Mouse (Mus musculus) adrenal gland, postnatal 10 days (tissue): ENCODE measurements around the gene Catsper1. TPM values are rescaled to one million over a fixed set of nuclear protein-coding genes. Genes with fewer than 3 reads are reported as not detected.

Experiments used
- DNase-seq: peaks from one replicate; pipeline ENCODE4 v3.0.0; 2021; ENCODE audit warnings: mixed read lengths
- total RNA-seq, 2 experiments: library from RNA; stranded (reverse); gene quantifications; 2 replicates each; pipeline ENCODE4 v1.2.3; 2021

Catsper1 gene
- total RNA-seq, 2 experiments from 2014 or later = not detected

GRCm38 (mm10) chr19:5353609-5354008, 18.1 kb downstream of the Catsper1 start:
- DNase-seq = no peak

DNA sequence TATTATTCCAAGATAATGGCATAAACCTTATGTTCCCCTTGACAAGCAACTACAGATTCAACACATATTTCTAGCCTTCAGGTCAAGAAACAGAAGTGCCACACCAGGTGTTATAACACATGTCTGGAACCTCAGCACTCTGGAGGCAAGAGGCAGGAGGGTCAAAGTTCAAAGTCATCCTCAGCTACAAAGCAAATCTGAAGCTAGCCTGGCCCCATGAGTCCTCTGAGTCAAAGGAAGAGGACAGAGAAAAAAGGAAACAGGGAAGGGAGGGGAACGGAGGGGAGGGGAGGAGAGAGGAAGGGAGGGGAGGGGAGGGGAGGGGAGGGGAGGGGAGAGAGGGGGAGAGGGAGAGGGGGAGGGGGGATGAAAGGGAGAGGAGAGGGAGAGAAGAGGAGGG, 20.5 kb downstream of the Catsper1 start:
- DNase-seq = no peak

- DNase-seq = no peak
These were observed 26.6 kb downstream of the Catsper1 start for GRCm38 (mm10) chr19:5362186-5362585.

GRCm38 (mm10) chr19:5364124-5364523, 28.6 kb downstream of the Catsper1 start:
- no peak for DNase-seq

GRCm38 (mm10) chr19:5365751-5366150, 30.2 kb downstream of the Catsper1 start:
- DNase-seq = peak; percentile 27

GRCm38 (mm10) chr19:5366175-5367052, 30.9 kb downstream of the Catsper1 start, which contains the start of gene Eif1ad:
Gene Eif1ad (plus strand): TSS chr19:5366741.
- DNase-seq = peak; percentile 95

GRCm38 (mm10) chr19:5367053-5367359, 31.5 kb downstream of the Catsper1 start, which contains the start of gene Banf1:
Gene Banf1 (minus strand): TSS chr19:5367168.
- no peak for DNase-seq

- no peak for DNase-seq
These were observed 31.9 kb downstream of the Catsper1 start for GRCm38 (mm10) chr19:5367455-5367854.

DNA sequence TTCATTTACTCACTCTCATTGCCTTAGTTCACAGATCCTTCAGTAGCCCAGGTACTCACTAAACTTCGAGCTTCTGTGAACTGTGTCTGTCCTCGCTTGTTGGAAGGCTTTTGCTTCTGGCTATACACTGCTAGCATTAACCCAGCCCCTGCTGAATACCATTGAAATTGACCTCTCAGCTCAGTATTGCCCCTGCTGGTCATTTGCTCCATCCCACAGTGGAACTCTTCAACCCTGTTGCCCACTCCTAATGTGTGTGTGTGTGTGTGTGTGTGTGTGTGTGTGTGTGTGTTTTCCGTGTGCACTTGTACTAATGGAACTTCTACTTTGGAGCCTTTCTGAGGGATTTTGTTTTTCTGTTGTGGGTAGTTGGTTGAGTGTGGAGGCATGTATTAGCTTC, 35.4 kb downstream of the Catsper1 start:
- DNase-seq = no peak

DNA sequence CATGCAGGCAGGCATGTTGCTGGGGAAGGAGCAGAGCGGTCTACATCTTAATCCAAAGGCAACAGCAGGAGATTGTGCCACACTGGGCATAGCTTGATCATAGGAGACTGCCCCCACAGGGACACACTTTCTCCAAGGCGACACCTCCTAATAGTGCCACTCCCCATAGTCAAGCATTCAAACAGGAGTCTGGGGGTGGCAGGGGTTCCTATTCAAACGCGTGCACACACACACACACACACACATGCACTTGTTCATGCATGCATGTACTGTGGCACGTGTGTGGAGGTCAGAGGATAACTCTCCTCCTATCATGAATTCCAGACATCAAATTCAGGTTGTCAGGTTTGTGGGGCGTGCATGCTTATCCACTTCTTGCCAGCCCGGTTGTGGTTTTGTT, 37.2 kb downstream of the Catsper1 start:
- DNase-seq = no peak

- no peak for DNase-seq
These were observed 38.6 kb downstream of the Catsper1 start for GRCm38 (mm10) chr19:5374177-5374576.

GRCm38 (mm10) chr19:5374748-5375147, 39.2 kb downstream of the Catsper1 start:
- no peak for DNase-seq

DNA sequence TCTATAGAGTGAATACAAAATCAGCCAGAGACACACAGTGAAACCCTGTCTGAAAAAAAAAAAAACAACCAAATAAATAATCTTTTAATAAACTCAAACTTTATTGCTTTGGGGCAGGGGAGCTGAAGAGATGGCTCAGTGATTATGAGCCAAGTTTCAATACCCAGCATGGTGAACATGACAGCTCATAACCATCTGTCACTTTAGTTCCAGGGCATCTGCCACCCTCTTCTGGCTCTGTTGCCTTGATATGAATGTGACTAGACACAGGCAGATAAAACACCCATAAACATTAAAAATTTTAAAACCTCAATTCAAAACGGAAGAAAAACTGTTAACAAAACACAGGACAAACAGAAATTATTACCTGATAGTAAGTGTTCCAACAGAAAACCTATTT, 41.9 kb downstream of the Catsper1 start:
- DNase-seq = no peak

- no peak for DNase-seq
These were observed 47.8 kb downstream of the Catsper1 start for GRCm38 (mm10) chr19:5383326-5383725.

- no peak for DNase-seq
These were observed 49.2 kb downstream of the Catsper1 start for GRCm38 (mm10) chr19:5384715-5385114.

- peak; percentile 56 for DNase-seq
These were observed 52.5 kb downstream of the Catsper1 start for GRCm38 (mm10) chr19:5388011-5388441.

DNA sequence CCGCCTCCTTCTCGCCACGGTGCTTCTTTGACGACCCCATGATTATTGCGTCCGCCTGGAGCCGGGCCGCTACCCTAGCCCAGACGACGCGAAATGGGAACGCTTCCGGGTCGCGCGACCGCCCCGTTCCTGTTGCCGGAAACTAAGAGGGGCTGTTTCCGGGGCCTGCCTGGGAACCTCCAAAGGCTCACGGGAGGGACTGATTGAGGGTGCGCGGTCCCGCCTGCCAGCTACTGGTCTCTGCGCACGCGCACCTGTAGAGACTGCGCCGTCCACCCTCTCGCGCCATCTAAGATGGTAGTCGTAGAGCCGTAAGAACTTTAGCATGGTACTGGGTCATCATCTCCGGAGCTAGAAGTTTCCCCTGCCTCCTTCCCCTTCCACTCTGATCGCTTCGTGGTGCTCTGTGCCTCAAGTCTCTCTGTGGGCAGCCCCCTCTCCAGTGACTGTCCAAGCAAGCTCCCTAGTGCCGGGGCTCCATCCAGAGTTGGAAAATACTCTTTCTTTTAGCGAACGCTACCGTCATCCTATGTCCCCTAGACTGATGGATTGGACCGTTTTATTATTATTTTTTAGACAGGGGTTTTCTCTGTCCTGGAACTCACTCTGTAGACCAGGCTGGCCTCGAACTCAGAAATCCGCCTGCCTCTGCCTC, 53.2 kb downstream of the Catsper1 start, which contains the start of gene Sart1:
TSS of gene Sart1 (minus strand) at position 116 of the 655 bp plus-strand sequence.
- DNase-seq = peak; percentile 97

- DNase-seq = peak; percentile 56
These were observed 54.1 kb downstream of the Catsper1 start for GRCm38 (mm10) chr19:5389647-5390046.

DNA sequence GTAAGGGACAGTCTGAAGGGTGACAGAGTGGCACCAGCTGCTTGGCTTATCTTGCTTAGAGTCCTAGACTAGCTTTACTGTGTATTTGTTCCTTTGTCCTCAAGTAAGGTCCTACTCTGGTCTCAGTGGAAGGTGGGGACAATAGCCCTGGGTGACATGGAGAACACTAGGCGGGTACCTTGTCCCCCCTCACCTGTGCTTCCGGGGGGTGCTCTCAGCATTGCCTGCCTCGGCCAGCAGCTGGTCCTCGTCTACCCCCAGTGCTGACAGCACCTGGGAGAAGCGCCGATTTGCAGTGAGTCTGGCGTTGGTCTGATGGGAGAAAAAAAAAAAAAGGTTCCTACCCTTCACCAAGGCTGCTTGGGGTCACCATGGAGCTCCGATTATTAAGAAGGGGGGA, 54.9 kb downstream of the Catsper1 start:
- DNase-seq = no peak

DNA sequence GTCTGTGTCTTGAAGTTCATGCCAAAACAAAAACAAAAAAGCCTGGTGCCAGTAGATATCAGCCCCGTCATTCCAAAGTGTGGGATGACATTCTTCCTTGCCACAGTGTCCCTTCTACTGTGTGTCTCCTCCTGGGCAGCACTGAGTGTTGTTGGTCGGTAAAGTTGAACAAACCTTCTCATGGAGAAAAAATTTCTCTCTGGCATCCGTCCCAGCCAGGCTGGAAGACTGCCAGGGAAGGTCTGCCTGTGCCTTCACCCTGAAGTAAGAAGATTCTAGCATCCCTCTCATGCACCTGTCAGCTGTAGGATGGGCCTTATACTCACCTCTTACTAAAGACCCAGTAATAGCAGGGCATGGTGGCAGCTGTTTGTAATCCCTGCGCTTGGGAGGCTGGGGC, 57.4 kb downstream of the Catsper1 start:
- peak; percentile 92 for DNase-seq
